ENCODE assay signal across 31 mouse cellular contexts in genomic region chr13:47037946-47038345, GRCm38 (mm10).
"Had no signal": no experiment of that assay in that cellular context is flagged by ENCODE, and none has a peak within 500 bp of the region (broad histone marks: within the 10 kb centered on the region; RNA-seq: fewer than 3 reads in every experiment).

No protein-coding gene starts in this region.

- H3K27me3 ChIP-seq: limb, embryonic 12.5 days; limb, embryonic 13.5 days; limb, embryonic 15.5 days; liver, embryonic 13.5 days; liver, embryonic 15.5 days; lung, embryonic 15.5 days; midbrain, embryonic 12.5 days; midbrain, embryonic 13.5 days; midbrain, embryonic 15.5 days had no signal

- H3K4me2 ChIP-seq: limb, embryonic 12.5 days; limb, embryonic 13.5 days; limb, embryonic 15.5 days; liver, embryonic 11.5 days; liver, embryonic 13.5 days; liver, embryonic 15.5 days; lung, embryonic 14.5 days; lung, embryonic 15.5 days; midbrain, embryonic 11.5 days; midbrain, embryonic 12.5 days; midbrain, embryonic 13.5 days; midbrain, embryonic 15.5 days had no signal

- H3K9ac ChIP-seq: limb, embryonic 12.5 days; limb, embryonic 13.5 days; limb, embryonic 15.5 days; liver, embryonic 13.5 days; liver, embryonic 14.5 days; liver, embryonic 15.5 days; liver, postnatal 0 days; lung, embryonic 14.5 days; lung, embryonic 15.5 days; midbrain, embryonic 12.5 days; midbrain, embryonic 13.5 days; midbrain, embryonic 15.5 days had no signal

- DNase-seq: left cerebral cortex, postnatal 4 days; liver; liver, embryonic 13.5 days; liver, postnatal 0 days; lung, adult 18-20 months; lung, adult 2 months; lung, embryonic 14.5 days; lung, postnatal 10 days; lung, postnatal 14 days; lung, postnatal 36 days; lung, postnatal 4 days; midbrain, embryonic 14.5 days had no signal

- H3K27ac ChIP-seq: left cerebral cortex, adult 2 months; limb, embryonic 10.5 days; limb, embryonic 12.5 days; limb, embryonic 13.5 days; limb, embryonic 15.5 days; liver, embryonic 13.5 days; liver, embryonic 14.5 days; liver, embryonic 15.5 days; lung, embryonic 15.5 days; macrophage; midbrain, embryonic 10.5 days; midbrain, embryonic 12.5 days; midbrain, embryonic 13.5 days; midbrain, embryonic 15.5 days had no signal

- H3K4me3 ChIP-seq: left cerebral cortex, adult 2 months; limb, embryonic 10.5 days; limb, embryonic 12.5 days; limb, embryonic 13.5 days; limb, embryonic 15.5 days; liver, embryonic 13.5 days; liver, embryonic 15.5 days; lung, embryonic 15.5 days; megakaryocyte, embryonic 14.5 days; midbrain, embryonic 10.5 days; midbrain, embryonic 12.5 days; midbrain, embryonic 13.5 days; midbrain, embryonic 15.5 days; myocyte had no signal

- H3K4me1 ChIP-seq: limb, embryonic 12.5 days; limb, embryonic 15.5 days had no signal

- ATAC-seq: liver, postnatal 0 days; lung, postnatal 0 days; midbrain, embryonic 13.5 days; midbrain, embryonic 15.5 days; midbrain, embryonic 16.5 days had no signal

- H3K36me3 ChIP-seq: limb, embryonic 10.5 days; limb, embryonic 12.5 days; limb, embryonic 13.5 days; limb, embryonic 15.5 days; liver, embryonic 13.5 days; liver, embryonic 15.5 days; lung, embryonic 15.5 days; midbrain, embryonic 15.5 days had no signal

- H3K9me3 ChIP-seq: limb, embryonic 10.5 days; limb, embryonic 12.5 days; limb, embryonic 13.5 days; limb, embryonic 15.5 days; liver, embryonic 13.5 days; liver, embryonic 15.5 days; lung, embryonic 15.5 days; megakaryocyte, embryonic 14.5 days; midbrain, embryonic 10.5 days; midbrain, embryonic 12.5 days; midbrain, embryonic 13.5 days; midbrain, embryonic 15.5 days had no signal
